Mouse (Mus musculus): ENCODE measurements around the gene Sertad3. TPM values are rescaled to one million over a fixed set of nuclear protein-coding genes. Genes with fewer than 3 reads are reported as not detected.

Gene Sertad3
- 14.7 to 18.5 TPM (median 17.4 TPM) in 4 replicates for total RNA-seq (2023; ENCODE audit: inconsistent age)

GRCm38 (mm10) chr7:27473156-27473834 lies at the start of gene Sertad3:
Gene Sertad3 (plus strand): TSS chr7:27473768.

GRCm38 (mm10) chr7:27447419-27448286 lies 25.9 kb upstream of the Sertad3 start, which contains the start of the genes Sptbn4 and Blvrb:
Gene Sptbn4 (minus strand): TSS chr7:27447686.
Gene Blvrb (plus strand): TSS chr7:27447978.

GRCm38 (mm10) chr7:27486770-27487697 lies 13.5 kb downstream of the Sertad3 start, which contains the start of gene Sertad1:
Gene Sertad1 (plus strand): TSS chr7:27486910.

GRCm38 (mm10) chr7:27499036-27499435 lies 25.5 kb downstream of the Sertad3 start, which contains the start of gene Prx:
Gene Prx (plus strand): TSS chr7:27499324.

GRCm38 (mm10) chr7:27522967-27523366 lies 49.4 kb downstream of the Sertad3 start, which contains the start of gene Hipk4:
Gene Hipk4 (plus strand): TSS chr7:27523267.

Other genes starting within 250 kb of the Sertad3 start
- gene Itpkc, start 245.1 kb upstream of the Sertad3 start, total RNA-seq (2023; ENCODE audit: inconsistent age): 16.9 to 22.1 TPM (median 20.3 TPM) in 4 replicates
- gene Coq8b, start 240.7 kb upstream of the Sertad3 start, total RNA-seq (2023; ENCODE audit: inconsistent age): 25.8 to 31.0 TPM (median 27.4 TPM) in 4 replicates
- 1.4 to 3.2 TPM (median 1.6 TPM) in 4 replicates for gene Numbl, start 215.3 kb upstream of the Sertad3 start, total RNA-seq (2023; ENCODE audit: inconsistent age)
- 0.87 to 0.97 TPM (median 0.93 TPM) in 4 replicates for gene Ltbp4, start 136.1 kb upstream of the Sertad3 start, total RNA-seq (2023; ENCODE audit: inconsistent age)
- gene Shkbp1, start 117.7 kb upstream of the Sertad3 start, total RNA-seq (2023; ENCODE audit: inconsistent age): 87.2 to 119 TPM (median 99.9 TPM) in 4 replicates
- not detected in 4 replicates for gene Gm20479, start 116.3 kb upstream of the Sertad3 start, total RNA-seq (2023; ENCODE audit: inconsistent age)
- 0.16 to 0.55 TPM (median 0.27 TPM) in 3 of 4 replicates, not detected in the other for gene Sptbn4, start 26.1 kb upstream of the Sertad3 start, total RNA-seq (2023; ENCODE audit: inconsistent age)
- gene Blvrb, start 25.8 kb upstream of the Sertad3 start, total RNA-seq (2023; ENCODE audit: inconsistent age): 75.0 to 85.2 TPM (median 79.0 TPM) in 4 replicates
- gene Sertad1, start 13.1 kb downstream of the Sertad3 start, total RNA-seq (2023; ENCODE audit: inconsistent age): 31.6 to 37.1 TPM (median 34.2 TPM) in 4 replicates
- gene Prx, start 25.6 kb downstream of the Sertad3 start, total RNA-seq (2023; ENCODE audit: inconsistent age): 0.19 to 0.54 TPM (median 0.30 TPM) in 4 replicates
- gene Hipk4, start 49.5 kb downstream of the Sertad3 start, total RNA-seq (2023; ENCODE audit: inconsistent age): not detected in 4 replicates
- 68.5 to 87.0 TPM (median 74.4 TPM) in 4 replicates for gene Pld3, start 79.5 kb downstream of the Sertad3 start, total RNA-seq (2023; ENCODE audit: inconsistent age)
- 20.9 to 32.4 TPM (median 26.2 TPM) in 4 replicates for gene 2310022A10Rik, start 79.5 kb downstream of the Sertad3 start, total RNA-seq (2023; ENCODE audit: inconsistent age)
- gene Akt2, start 117.8 kb downstream of the Sertad3 start, total RNA-seq (2023; ENCODE audit: inconsistent age): 99.7 to 109 TPM (median 105 TPM) in 4 replicates
- not detected in 4 replicates for gene Ttc9b, start 180.1 kb downstream of the Sertad3 start, total RNA-seq (2023; ENCODE audit: inconsistent age)
- 13.9 to 17.6 TPM (median 15.9 TPM) in 4 replicates for gene Map3k10, start 200.8 kb downstream of the Sertad3 start, total RNA-seq (2023; ENCODE audit: inconsistent age)
- gene Zfp607b, start 215.6 kb downstream of the Sertad3 start, total RNA-seq (2023; ENCODE audit: inconsistent age): 0.83 to 2.7 TPM (median 1.5 TPM) in 4 replicates